Mouse (Mus musculus): ENCODE data around the gene Itpr2. TPM values are rescaled to one million over a fixed set of nuclear protein-coding genes. Genes with fewer than 3 reads are reported as not detected.

Gene Itpr2
- polyA plus RNA-seq, 1 experiment from 2014 or later: 14.4 TPM

DNA sequence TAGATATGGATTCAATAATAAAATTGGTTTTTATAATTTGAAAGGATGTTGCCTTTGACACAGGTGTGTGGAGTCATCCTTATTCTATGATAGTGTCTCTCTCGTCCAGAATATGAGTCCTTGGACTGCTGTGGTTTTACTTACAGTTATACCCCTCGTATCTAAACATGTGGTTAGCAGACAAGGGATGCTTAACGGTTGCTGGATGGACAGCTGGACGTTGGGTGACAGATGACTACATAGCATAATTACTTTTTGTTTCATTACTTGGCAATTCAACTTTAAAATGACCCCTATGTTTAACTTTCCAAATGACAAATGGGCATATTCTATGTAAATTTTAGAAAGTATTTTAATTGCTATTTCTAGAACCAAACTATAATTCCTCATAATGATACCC, 297.6 kb downstream of the Itpr2 start:
- Histone ChIP-seq H3K4me1 (replicated peaks; ENCODE audit: control insufficient read depth, insufficient read depth, low read length) (no peaks in the 10 kb centered on the region), H3K4me3 (ENCODE audit: low read length) (no peak overlapping the region)

GRCm38 (mm10) chr6:146197868-146198379, 304.1 kb downstream of the Itpr2 start:
- Histone ChIP-seq H3K9me3 (ENCODE audit: control insufficient read depth, low read length) (no peaks in the 10 kb centered on the region; the same call in 1 of the 2 replicates), H3K9ac (ENCODE audit: low read length) (no peak overlapping the region), H3K4me1 (replicated peaks; ENCODE audit: control insufficient read depth, insufficient read depth, low read length) (no peaks in the 10 kb centered on the region), H3K4me3 (ENCODE audit: low read length) (no peak overlapping the region), H3K27me3 (ENCODE audit: control insufficient read depth, insufficient read depth, low read depth, low read length) (no peaks in the 10 kb centered on the region), H3K27ac (ENCODE audit: low read length) (no peak overlapping the region), H3K36me3 (ENCODE audit: control insufficient read depth, insufficient read depth, low read length) (no peaks in the 10 kb centered on the region), H3K4me2 (ENCODE audit: low read depth, low read length) (no peak overlapping the region)
- ATAC-seq (ENCODE audit: low read depth): no peak
- 90% methylated on average over 7 of the region's 7 CpGs for WGBS

More for the DNA sequence above, 297.6 kb downstream of the Itpr2 start:
- ATAC-seq (ENCODE audit: low read depth): no peak
- Histone ChIP-seq H3K36me3 (ENCODE audit: control insufficient read depth, insufficient read depth, low read length) (no peaks in the 10 kb centered on the region), H3K9ac (ENCODE audit: low read length) (no peak overlapping the region), H3K4me2 (ENCODE audit: low read depth, low read length) (no peak overlapping the region), H3K27ac (ENCODE audit: low read length) (no peak overlapping the region), H3K9me3 (ENCODE audit: control insufficient read depth, low read length) (no peaks in the 10 kb centered on the region), H3K27me3 (ENCODE audit: control insufficient read depth, insufficient read depth, low read depth, low read length) (no peaks in the 10 kb centered on the region)
- WGBS: 55% methylated on average over 4 of the region's 4 CpGs

GRCm38 (mm10) chr6:146196701-146197100, 305.3 kb downstream of the Itpr2 start:
- no peak overlapping the region for H3K9ac ChIP-seq (ENCODE audit: low read length)
- H3K4me2 ChIP-seq (ENCODE audit: low read depth, low read length): no peak overlapping the region
- H3K27me3 ChIP-seq (ENCODE audit: control insufficient read depth, insufficient read depth, low read depth, low read length): no peaks in the 10 kb centered on the region
- no peak overlapping the region for H3K27ac ChIP-seq (ENCODE audit: low read length)
- no peaks in the 10 kb centered on the region; the same call in 1 of the 2 replicates for H3K9me3 ChIP-seq (ENCODE audit: control insufficient read depth, low read length)
- H3K36me3 ChIP-seq (ENCODE audit: control insufficient read depth, insufficient read depth, low read length): no peaks in the 10 kb centered on the region
- no peaks in the 10 kb centered on the region for H3K4me1 ChIP-seq (replicated peaks; ENCODE audit: control insufficient read depth, insufficient read depth, low read length)
- H3K4me3 ChIP-seq (ENCODE audit: low read length): no peak overlapping the region
- WGBS: 95% methylated on average over 1 of the region's 1 CpGs
- ATAC-seq (ENCODE audit: low read depth): no peak

DNA sequence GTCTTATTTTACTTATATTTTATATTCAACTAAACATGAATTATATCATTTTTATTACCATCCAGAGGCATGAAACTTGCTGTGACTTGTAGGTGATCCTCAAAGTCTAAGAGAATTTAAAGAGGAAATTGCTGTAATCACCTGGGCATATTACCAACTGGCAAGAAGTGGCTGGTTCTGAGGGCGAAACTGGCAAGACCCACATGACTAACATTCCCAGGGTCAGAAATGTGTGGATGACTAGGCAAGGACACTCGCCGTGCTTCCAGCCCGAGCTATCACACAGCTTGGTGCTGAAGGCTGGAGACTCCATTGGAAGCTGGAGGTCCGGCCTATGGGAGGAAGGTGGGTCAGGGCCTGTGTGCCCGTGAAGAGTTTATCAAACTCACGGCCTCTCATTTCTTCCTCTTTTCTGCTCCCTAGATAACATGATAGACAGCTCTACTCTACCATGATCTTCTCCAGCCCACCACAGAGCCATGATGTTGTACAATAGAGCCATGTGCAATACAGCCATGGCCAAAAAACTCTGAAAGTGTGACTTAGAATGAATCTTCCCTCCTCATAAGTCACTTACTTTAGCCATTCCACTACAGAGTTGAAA, 306.1 kb downstream of the Itpr2 start:
- no peaks in the 10 kb centered on the region for H3K36me3 ChIP-seq (ENCODE audit: control insufficient read depth, insufficient read depth, low read length)
- H3K4me3 ChIP-seq (ENCODE audit: low read length): no peak overlapping the region
- no peak overlapping the region for H3K27ac ChIP-seq (ENCODE audit: low read length)
- WGBS: 88% methylated on average over 7 of the region's 7 CpGs
- H3K27me3 ChIP-seq (ENCODE audit: control insufficient read depth, insufficient read depth, low read depth, low read length): no peaks in the 10 kb centered on the region
- H3K4me1 ChIP-seq (replicated peaks; ENCODE audit: control insufficient read depth, insufficient read depth, low read length): no peaks in the 10 kb centered on the region
- no peaks in the 10 kb centered on the region; the same call in 1 of the 2 replicates for H3K9me3 ChIP-seq (ENCODE audit: control insufficient read depth, low read length)
- H3K4me2 ChIP-seq (ENCODE audit: low read depth, low read length): no peak overlapping the region
- no peak overlapping the region for H3K9ac ChIP-seq (ENCODE audit: low read length)
- no peak for ATAC-seq (ENCODE audit: low read depth)

GRCm38 (mm10) chr6:146191931-146192330, 310.1 kb downstream of the Itpr2 start:
- no peak for ATAC-seq (ENCODE audit: low read depth)
- H3K4me1 ChIP-seq (replicated peaks; ENCODE audit: control insufficient read depth, insufficient read depth, low read length): no peaks in the 10 kb centered on the region
- WGBS: 87% methylated on average over 5 of the region's 5 CpGs

GRCm38 (mm10) chr6:146190006-146190405, 312.0 kb downstream of the Itpr2 start:
- Histone ChIP-seq H3K27ac (ENCODE audit: low read length) (no peak overlapping the region), H3K36me3 (ENCODE audit: control insufficient read depth, insufficient read depth, low read length) (no peaks in the 10 kb centered on the region), H3K9me3 (ENCODE audit: control insufficient read depth, low read length) (no peaks in the 10 kb centered on the region; the same call in 1 of the 2 replicates), H3K4me3 (ENCODE audit: low read length) (no peak overlapping the region), H3K4me1 (replicated peaks; ENCODE audit: control insufficient read depth, insufficient read depth, low read length) (no peaks in the 10 kb centered on the region), H3K4me2 (ENCODE audit: low read depth, low read length) (no peak overlapping the region), H3K9ac (ENCODE audit: low read length) (no peak overlapping the region), H3K27me3 (ENCODE audit: control insufficient read depth, insufficient read depth, low read depth, low read length) (no peaks in the 10 kb centered on the region)
- WGBS: 37% methylated on average over 8 of the region's 8 CpGs
- peak; percentile 28; the same call in 1 of the 2 replicates for ATAC-seq (ENCODE audit: low read depth)

More at GRCm38 (mm10) chr6:146191931-146192330, 310.1 kb downstream of the Itpr2 start:
- Histone ChIP-seq H3K4me3 (ENCODE audit: low read length) (no peak overlapping the region), H3K36me3 (ENCODE audit: control insufficient read depth, insufficient read depth, low read length) (no peaks in the 10 kb centered on the region), H3K9ac (ENCODE audit: low read length) (no peak overlapping the region), H3K4me2 (ENCODE audit: low read depth, low read length) (no peak overlapping the region), H3K9me3 (ENCODE audit: control insufficient read depth, low read length) (no peaks in the 10 kb centered on the region; the same call in 1 of the 2 replicates), H3K27ac (ENCODE audit: low read length) (no peak overlapping the region), H3K27me3 (ENCODE audit: control insufficient read depth, insufficient read depth, low read depth, low read length) (no peaks in the 10 kb centered on the region)

DNA sequence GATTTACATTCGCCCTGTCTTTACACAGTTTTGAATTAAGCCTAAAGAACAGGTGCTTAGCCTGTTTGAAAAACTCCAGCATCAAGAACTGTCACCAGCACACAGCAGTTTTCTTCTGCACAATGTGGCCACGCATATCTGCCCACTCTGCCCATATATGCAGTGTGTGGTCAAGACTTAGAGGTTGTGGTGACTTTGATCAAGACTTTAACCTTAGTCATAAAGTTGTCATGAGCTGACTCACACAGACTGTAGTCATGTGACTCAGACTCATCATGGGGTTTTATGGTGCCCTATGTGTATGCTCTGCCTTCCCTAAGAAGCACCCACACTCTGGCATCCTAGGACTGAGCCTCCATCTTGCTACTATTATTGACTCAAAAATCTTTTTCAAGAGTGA, 316.5 kb downstream of the Itpr2 start:
- Histone ChIP-seq H3K4me1 (replicated peaks; ENCODE audit: control insufficient read depth, insufficient read depth, low read length) (no peaks in the 10 kb centered on the region), H3K9me3 (ENCODE audit: control insufficient read depth, low read length) (no peaks in the 10 kb centered on the region), H3K27me3 (ENCODE audit: control insufficient read depth, insufficient read depth, low read depth, low read length) (no peaks in the 10 kb centered on the region), H3K4me2 (ENCODE audit: low read depth, low read length) (no peak overlapping the region), H3K9ac (ENCODE audit: low read length) (no peak overlapping the region), H3K27ac (ENCODE audit: low read length) (no peak overlapping the region), H3K4me3 (ENCODE audit: low read length) (no peak overlapping the region), H3K36me3 (ENCODE audit: control insufficient read depth, insufficient read depth, low read length) (no peaks in the 10 kb centered on the region)
- WGBS: 90% methylated on average over 2 of the region's 2 CpGs
- ATAC-seq (ENCODE audit: low read depth): no peak

- WGBS: 80% methylated on average over 9 of the region's 9 CpGs
- no peak for ATAC-seq (ENCODE audit: low read depth)
Observed at GRCm38 (mm10) chr6:146184771-146185170, 317.3 kb downstream of the Itpr2 start.

GRCm38 (mm10) chr6:146174644-146175250, 327.3 kb downstream of the Itpr2 start:
- 48% methylated on average over 4 of the region's 4 CpGs for WGBS
- Histone ChIP-seq H3K9ac (ENCODE audit: low read length) (no peak overlapping the region), H3K4me1 (replicated peaks; ENCODE audit: control insufficient read depth, insufficient read depth, low read length) (no peaks in the 10 kb centered on the region; the same call in 1 of the 2 replicates), H3K27ac (ENCODE audit: low read length) (no peak overlapping the region), H3K9me3 (ENCODE audit: control insufficient read depth, low read length) (no peaks in the 10 kb centered on the region), H3K4me2 (ENCODE audit: low read depth, low read length) (no peak overlapping the region), H3K36me3 (ENCODE audit: control insufficient read depth, insufficient read depth, low read length) (no peaks in the 10 kb centered on the region), H3K4me3 (ENCODE audit: low read length) (no peak overlapping the region), H3K27me3 (ENCODE audit: control insufficient read depth, insufficient read depth, low read depth, low read length) (no peaks in the 10 kb centered on the region)
- ATAC-seq (ENCODE audit: low read depth): peak; percentile 81

More at GRCm38 (mm10) chr6:146184771-146185170, 317.3 kb downstream of the Itpr2 start:
- no peaks in the 10 kb centered on the region for H3K36me3 ChIP-seq (ENCODE audit: control insufficient read depth, insufficient read depth, low read length)
- no peak overlapping the region for H3K27ac ChIP-seq (ENCODE audit: low read length)
- H3K4me3 ChIP-seq (ENCODE audit: low read length): no peak overlapping the region
- H3K9ac ChIP-seq (ENCODE audit: low read length): no peak overlapping the region
- H3K9me3 ChIP-seq (ENCODE audit: control insufficient read depth, low read length): no peaks in the 10 kb centered on the region
- no peaks in the 10 kb centered on the region for H3K27me3 ChIP-seq (ENCODE audit: control insufficient read depth, insufficient read depth, low read depth, low read length)
- no peak overlapping the region for H3K4me2 ChIP-seq (ENCODE audit: low read depth, low read length)
- H3K4me1 ChIP-seq (replicated peaks; ENCODE audit: control insufficient read depth, insufficient read depth, low read length): no peaks in the 10 kb centered on the region

All from lung, embryonic 16.5 days (tissue).